23 mouse cellular contexts compared by ENCODE assay signal in the genomic region with DNA sequence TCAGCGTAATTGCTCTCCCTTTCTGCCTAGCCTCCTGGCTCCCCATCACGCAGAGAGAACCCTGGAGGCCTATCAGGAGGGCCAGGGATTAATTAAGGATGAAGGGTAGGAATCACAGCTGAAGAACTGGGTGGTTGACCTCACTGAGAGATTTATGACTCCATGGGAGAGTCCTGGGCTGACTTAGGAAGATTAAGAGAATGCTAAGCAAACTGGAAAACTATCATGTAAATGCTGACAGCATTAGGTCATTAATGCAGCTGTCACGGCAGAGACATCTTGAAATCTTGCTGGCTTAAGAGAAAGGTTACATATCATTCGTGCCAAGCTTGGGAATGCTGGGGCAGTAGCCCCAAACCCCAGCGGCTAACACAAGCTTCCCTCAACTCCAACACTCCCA.
DNase-seq lines count a peak whose midpoint lies in the region; TF ChIP-seq lines count a peak whose summit lies in the region.
"Had no signal": no experiment of that assay in that cellular context is flagged by ENCODE, and none has a peak within 500 bp of the region (broad histone marks: within the 10 kb centered on the region; RNA-seq: fewer than 3 reads in every experiment).

No protein-coding gene starts in this region.

- no peak for DNase-seq in gastrocnemius, adult 2 months
- no peak for DNase-seq in gastrocnemius, postnatal 4 days (ENCODE audit: low spot score in 2 of 2)
- DNase-seq in 3T3-L1 (ENCODE audit: low read depth, low spot score): peak; percentile 42
- DNase-seq in NIH3T3 (ENCODE audit: low read depth): peak; percentile 62
- peak; percentile 51 for DNase-seq in mesoderm, embryonic 11.5 days (ENCODE audit: low read depth, low spot score)
- DNase-seq in layer of hippocampus, postnatal 36 days: no peak
- DNase-seq in right cerebral cortex, postnatal 25 days: no peak
- no peak for DNase-seq in embryo, embryonic 10.5 days (ENCODE audit: low spot score)
- DNase-seq: adrenal gland, adult 8-10 months; adrenal gland, postnatal 25 days; cerebellum, adult 18-20 months; cerebellum, adult 9-10 months; cerebellum, postnatal 14 days; forebrain, postnatal 0 days; gastrocnemius, postnatal 25 days; heart, adult 2 months; heart, postnatal 14 days; heart, postnatal 4 days had no signal

- H3K4me3 ChIP-seq in gastrocnemius, adult 2 months: no peak overlapping the region
- H3K4me3 ChIP-seq: embryonic facial prominence, embryonic 13.5 days; heart, adult 2 months; heart, embryonic 10.5 days; heart, embryonic 13.5 days had no signal

- H3K27ac ChIP-seq in gastrocnemius, adult 2 months: peak overlapping the region; percentile 46
- H3K27ac ChIP-seq: embryonic facial prominence, embryonic 13.5 days; heart, adult 2 months; heart, embryonic 10.5 days; heart, embryonic 13.5 days; hindbrain, embryonic 14.5 days; hindbrain, postnatal 0 days had no signal

- no peak for TF ChIP-seq CTCF in gastrocnemius, adult 2 months (IDR thresholded peaks at IDR 0.05)

- intact Hi-C loops in gastrocnemius, adult 2 months (cut with DNase I): no loop called here

Comparison
In these comparisons a context has a peak if more than half of its experiments do, and no peak if none do; other contexts are left out.
1. DNase-seq: peak in 3T3-L1 (single experiment), NIH3T3 (single experiment) and mesoderm, embryonic 11.5 days (single experiment); none in gastrocnemius, adult 2 months (single experiment), gastrocnemius, postnatal 4 days (0 of 2), layer of hippocampus, postnatal 36 days (0 of 2), right cerebral cortex, postnatal 25 days (single experiment) and embryo, embryonic 10.5 days (single experiment).